Mouse (Mus musculus) lung, postnatal 36 days (tissue): ENCODE measurements around the gene Trp53rkb.

ENCODE experiments used
- DNase-seq: peaks from one replicate; pipeline ENCODE4 v3.0.0; 2022; ENCODE audit warnings: mixed read lengths

Trp53rkb gene

DNA sequence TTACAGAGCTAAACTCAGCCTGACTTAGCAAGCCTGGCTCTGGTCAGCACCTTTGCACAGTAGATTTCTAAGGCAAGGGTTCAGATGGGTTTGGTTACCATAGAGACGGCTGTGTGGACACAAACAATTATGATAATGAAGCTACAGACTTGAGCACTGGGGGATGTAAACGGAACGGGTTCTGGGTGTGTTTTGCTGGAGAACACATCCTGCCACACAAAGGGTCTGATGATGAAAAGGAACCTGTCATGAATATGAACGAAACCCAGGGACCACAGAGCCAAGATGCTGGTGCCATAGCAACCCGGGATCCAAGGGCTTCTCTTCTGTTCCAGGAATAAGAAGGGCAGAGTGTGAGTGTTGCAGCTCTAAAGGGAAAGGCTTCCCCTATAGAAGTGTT lies at the start of gene Trp53rkb:
Trp53rkb (plus strand) TSS at position 177 of the 400 bp plus-strand sequence.
- no peak for DNase-seq

DNA sequence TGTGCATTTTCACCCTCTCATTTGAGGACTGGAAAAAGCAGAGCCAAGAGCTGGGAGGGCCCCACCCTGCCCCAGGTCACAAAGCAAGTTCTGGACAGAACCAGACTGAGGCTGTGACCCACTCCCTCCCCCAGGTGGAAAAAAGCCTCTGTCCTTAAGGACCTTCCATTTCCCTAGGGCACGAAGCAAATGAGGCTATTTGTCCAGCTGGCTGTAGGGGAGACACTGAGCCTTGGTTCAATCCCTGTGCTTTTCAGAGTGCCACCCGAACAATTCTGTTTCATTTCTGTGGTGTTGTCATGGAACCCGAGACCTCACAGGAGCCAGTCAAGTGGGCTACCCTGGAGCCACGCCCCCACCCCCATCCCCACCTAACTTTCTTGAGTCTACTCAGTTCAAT lies 48.8 kb upstream of the Trp53rkb start:
- DNase-seq: no peak

DNA sequence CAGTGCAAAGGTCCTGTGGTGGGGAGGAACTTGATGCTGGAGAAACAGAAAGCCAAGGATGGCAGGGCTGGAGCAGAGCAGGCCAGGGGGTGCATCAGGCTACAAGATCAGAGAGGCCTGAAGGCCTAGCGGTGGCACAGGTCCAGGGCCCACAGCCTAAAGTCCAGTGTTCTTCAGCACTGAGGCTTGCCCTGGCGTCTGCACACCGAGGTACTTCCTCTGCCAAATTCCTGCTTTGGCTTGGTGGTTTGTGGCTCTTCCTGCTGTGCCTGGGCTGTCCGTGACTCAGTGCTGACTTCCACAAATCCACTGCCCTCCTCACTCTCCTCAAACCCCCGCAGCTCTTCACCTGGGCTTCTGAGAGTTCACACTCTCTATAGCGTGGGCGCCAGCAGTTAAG lies 47.9 kb upstream of the Trp53rkb start:
- DNase-seq: no peak

DNA sequence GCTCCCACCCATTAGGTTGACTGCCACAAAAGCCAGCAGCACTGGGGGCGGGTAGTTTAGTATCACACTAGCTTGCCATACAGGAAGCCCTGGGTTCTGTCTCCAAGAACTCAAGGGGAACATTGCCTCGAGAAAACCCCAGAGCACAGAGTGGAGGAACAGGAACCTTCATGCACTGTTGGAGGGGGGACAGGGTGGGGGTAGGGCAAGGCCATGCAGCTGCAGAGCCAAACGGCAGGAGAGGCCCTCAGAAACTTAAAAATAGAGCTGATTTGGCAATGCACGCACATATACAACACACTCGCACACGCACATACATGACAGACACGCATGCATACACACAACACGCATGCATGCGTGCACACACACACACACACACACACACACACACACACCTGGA lies 46.5 kb upstream of the Trp53rkb start:
- DNase-seq: peak; percentile 38

DNA sequence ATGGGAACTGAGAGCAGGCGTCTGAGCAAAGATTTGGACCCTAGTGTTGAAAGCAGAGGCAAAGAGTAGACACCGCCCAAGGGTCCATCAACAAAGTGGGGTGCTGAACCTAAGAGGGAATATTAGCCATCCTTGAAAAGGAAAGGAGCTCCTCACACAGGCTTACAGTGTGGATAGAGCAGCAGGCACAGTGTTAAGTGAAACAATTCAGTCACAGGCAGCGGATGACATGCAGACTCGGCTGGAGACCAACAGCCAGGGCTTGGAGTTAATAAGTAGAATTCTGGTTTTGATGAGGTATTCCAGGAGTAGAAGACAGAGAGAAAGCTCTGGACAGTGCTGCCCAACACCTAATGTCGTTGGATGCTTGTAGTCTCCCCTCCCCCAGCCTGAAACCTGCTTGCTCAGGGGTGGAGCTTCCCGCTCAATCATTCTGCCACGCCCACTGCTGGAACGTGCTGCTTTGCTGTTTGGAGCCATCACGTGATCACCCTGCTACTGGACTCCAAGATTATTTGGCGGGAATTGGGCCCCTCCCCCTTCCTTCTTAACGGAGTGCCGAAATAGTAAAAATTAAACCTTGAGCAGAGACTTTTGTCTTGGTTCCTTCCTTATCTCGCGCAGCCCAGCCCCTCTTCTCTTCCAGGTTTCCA lies 45.9 kb upstream of the Trp53rkb start:
- DNase-seq: peak; percentile 37

DNA sequence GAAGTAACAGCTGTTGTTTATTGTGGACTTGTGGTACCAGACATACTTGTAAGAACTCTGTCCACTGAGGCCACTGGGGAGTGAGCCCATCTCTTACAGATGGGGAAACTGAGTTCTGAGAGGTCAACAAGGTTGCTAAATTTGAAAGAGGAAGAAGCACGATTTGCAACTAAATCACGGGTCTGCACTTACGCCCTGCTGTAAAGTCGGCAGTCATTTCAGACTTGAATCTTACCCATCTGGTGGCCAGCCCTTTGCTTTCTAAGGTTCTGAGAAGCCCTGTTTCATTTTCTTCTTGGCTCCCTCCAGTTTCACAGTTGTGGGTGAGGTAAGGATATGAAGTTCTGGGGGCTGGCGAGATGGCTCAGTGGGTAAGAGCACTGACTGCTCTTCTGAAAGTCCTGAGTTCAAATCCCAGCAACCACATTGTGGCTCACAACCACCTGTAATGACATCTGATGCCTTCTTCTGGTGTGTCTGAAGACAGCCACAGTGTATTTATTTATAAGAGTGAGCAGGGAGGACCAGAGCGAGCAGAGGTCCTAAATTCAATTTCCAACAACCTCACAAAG lies 41.6 kb upstream of the Trp53rkb start:
- DNase-seq: no peak

DNA sequence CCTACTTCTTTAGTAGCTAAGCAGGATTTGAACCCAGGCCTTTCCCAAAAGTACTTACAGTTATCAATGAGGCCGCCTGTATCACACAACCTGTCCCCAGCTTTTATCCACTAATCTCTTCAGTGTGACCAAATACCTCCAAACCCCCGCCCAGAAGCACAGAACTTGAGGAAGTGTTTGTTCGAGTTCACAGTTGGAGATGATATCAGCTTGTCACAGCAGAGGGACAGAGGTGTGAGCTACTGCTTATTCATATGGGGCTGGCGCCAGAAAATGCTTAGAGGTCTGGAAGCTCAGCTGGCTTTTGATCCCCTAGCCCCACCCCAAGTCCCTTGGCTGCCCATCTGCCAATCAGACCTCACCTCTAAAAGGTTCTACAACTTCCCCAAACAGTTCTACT lies 38.1 kb upstream of the Trp53rkb start:
- DNase-seq: no peak

DNA sequence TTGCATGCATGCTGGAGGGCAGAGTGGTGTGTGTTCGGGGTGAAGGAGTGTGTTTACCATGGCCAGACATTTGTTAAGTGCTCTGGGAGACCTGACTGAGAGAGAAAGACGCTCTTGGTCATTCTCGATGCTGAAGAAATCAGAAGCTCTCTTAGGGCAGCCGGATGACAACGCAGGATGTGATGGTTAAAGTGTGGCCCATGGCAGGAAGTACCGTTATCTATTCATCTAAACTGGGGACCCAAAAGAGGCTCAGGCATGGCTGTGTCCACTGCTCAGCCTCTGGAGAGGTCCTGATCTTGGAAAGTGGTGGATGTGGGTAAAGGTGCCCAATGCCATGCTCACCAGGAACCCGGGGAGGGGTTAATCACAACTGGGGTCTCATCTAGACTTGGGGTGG lies 37.6 kb upstream of the Trp53rkb start:
- no peak for DNase-seq

DNA sequence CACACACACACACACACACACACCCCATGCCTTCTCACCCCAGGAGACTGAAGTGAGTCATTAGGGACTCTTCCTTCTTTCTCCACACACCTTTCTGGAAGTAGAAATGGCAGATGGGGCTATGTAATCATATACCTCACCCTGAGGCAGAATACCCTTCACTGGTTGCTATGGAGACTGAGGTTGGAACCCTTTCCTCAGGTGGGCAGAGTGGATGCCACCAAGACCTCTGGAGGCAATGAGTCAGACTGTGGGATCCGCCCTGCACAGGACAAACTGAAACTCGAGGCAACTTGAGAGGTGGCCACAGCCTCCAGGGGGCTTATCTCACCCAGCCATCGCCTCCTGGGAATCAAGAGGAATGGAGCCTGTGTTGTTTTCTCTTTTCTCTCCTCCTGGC lies 34.4 kb upstream of the Trp53rkb start:
- no peak for DNase-seq

DNA sequence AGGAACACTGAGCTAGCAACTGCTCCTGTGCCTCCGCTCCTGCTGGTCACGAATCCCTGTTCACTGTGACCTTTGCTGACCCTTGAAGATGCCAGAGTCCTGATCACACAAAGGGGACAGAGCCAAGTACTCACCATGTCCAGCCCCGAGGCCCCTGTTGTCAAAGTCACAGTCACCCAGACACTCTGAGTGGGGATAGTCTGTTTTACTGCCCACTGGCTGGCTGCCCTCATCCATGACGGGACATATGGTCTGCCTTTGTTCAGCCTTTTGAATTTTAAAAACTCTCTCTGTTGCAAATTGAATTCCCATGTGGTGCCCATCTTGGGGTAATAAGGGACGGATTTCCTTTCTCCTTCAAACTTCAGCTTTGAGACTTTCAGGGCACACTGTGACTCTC lies 28.3 kb upstream of the Trp53rkb start:
- DNase-seq: no peak

DNA sequence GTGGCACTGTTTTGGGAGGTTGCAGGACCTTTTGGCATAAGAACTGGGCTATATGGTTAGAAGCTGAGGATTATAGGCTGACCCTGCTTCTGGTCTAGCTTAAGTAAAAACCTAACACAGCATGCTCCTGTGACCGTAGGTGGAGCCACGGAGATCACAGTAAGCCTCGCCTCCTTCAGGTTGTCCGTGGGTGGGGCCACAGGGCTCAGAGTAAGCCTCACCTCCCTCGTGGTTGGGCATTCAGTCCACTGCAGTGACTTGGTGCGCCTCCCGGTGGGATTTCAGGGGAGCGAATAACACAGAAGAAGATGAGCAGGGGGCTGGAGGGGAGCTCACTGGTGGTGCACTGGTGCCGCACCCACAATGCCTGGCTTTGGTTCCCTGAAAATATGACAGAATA lies 24.7 kb upstream of the Trp53rkb start:
- DNase-seq: no peak

DNA sequence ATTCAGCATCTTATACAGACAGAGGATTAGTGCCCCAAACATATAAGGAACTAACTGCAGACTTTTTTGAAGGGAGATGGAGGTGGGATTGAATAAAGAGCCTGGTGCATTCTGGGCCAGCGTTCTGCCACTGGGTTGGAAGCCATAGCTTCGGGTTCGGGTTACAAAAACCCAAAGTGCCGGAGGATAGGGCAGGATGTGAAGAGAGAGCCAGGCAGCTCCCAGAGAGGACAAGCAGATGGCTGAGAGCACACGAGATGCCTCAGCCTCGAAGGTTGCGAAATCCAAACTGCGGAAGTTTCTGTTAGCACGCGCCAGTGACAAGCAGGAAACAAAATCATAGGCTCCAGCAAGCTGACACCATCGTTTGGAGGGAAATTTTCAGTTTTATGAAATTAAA lies 20.9 kb upstream of the Trp53rkb start:
- peak; percentile 75 for DNase-seq

DNA sequence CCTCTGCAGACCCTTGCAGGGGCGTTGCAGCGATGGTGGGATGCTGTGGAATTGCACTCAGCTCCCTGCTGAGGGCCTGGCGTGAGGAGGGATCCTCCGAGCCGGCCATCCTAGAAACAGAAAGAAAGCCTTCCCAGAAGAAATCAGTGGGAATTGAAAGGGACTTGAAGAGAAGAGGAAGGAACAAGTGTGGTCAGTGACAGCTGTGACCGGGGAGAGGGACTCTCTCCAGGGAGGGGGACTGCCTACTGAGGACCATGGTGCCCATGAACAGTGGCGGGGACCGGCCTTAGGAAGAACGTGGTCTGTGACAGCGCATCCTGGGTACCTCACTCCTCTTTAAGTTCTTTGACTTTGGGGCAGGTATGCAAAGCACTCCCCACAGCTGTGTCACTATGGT lies 18.7 kb upstream of the Trp53rkb start:
- DNase-seq: no peak

DNA sequence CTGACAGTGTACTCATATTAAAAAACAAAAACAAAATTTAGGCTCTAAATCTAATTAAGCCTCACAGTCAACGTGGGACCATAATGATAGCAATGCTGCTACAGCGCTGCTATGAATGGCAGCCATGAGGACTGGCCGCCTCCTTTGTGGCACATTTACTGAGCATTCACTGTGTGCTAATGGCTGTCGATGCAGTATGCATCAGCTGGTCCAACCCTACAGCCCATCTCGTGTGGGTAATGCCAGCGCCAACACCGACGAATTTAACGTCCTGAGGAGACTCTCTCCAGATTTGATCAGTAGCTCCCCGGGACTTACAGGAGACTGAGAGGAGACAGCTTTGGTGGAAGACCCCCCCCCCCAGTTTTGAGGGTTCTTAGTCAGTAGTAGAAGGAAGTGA lies 18.1 kb upstream of the Trp53rkb start:
- no peak for DNase-seq

DNA sequence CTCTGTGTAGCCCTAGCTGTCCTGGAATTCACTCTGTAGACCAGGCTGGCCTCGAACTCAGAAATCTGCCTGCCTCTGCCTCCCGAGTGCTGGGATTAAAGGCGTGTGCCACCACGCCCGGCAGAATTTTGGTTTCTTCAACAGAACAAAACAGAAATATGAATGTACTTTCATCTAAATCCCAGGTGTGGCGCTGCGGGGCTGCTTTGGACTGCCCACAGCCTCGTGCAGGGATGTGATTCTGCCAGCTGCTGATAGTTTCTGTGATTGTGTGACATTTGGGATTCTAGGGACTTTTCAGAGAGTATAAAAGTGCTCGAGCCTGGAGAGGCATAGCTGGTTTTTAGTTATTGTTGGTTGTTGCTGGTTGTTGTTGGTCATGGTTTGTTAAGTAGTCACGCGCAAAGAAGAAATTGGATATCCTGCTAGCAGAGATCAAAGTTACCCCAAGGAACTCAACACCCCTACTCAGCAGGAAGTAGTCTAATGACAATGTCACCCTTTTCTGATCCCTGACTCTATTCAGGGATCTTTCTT lies 16.9 kb upstream of the Trp53rkb start:
- DNase-seq: no peak

DNA sequence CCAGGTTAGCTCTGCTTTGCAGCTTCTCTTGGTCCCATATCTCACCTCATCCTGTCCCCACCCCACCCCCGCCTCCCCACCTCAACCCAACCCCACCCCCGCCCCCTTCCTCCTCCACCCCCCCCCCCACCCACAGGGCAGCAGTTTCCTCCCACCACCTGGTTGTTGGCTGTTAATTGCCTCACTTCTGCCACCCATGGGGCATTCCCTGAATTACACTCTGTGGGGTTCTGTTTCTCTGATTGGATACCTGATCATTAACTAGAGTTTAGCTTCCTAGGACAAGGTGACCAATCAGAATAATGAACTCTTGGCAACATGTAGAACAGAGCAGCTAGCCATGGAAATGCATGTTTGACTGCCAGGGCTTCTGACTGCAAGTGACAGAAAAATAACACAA lies 16.1 kb upstream of the Trp53rkb start:
- DNase-seq: peak; percentile 61

DNA sequence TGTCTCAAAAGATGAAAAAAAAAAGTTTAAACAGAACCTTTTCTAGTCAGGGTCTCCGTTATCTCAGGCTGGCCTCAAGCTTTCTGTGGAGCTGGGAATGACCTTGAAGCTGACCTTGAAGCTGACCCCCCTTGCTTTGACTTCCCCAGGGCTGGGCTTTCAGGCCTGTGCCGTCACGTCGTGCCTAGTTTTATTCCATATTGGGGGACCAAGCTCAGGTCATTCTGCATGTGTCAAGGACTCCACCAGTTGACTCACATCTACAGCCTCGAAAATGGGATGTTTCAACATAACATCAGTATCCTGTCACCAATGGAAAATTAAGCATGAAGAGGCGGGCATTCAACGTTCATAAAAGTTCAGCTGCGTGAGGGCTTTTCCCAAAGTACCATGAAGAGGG lies 12.4 kb upstream of the Trp53rkb start:
- no peak for DNase-seq

DNA sequence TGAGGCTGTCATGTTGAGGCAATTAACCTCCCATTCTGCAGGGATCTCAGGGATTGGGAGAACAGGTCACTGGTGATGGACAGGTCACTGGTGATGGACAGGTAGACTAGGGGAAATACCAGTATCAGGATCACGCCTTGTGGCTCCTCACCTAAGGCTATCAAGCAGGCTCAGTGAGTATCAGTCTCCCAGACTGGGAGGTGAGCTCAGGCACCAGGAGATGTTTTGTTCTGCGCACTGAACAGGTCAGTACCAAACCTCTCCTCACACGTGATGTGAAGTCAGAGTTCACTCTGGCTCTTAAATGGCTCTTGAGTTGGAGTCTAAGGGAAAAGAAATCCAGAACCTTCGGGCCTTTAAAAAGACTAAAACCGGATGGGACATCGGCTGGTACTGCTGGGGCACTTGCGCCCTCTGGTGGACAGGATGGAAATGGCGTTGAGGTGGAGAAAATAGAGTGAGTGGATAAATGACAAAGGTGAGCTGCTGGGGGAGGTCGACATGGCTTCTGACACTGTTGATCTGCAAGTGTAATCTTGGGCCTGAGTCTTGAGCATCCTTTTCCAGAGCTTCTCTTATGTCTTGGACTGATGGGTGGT lies 11.3 kb upstream of the Trp53rkb start:
- DNase-seq: peak; percentile 85

DNA sequence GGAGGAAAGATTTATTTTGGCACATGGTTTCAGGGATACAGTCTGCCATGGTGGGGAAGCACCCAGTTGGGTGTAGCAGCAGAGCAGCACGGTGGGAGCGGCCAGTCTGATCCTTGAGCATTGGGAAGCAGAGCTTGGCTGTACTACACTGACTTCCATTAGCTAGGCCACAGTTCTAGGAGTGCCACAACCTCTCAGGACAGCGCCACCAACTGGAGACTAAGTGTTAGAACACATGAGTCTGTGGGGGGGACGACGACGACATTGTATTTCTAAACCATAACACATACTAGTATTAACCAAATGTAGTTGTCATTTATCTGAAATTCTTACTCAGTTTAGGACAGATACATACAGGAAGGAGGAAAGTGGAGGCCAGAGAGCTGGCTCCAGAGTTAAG lies 8.0 kb upstream of the Trp53rkb start:
- no peak for DNase-seq

DNA sequence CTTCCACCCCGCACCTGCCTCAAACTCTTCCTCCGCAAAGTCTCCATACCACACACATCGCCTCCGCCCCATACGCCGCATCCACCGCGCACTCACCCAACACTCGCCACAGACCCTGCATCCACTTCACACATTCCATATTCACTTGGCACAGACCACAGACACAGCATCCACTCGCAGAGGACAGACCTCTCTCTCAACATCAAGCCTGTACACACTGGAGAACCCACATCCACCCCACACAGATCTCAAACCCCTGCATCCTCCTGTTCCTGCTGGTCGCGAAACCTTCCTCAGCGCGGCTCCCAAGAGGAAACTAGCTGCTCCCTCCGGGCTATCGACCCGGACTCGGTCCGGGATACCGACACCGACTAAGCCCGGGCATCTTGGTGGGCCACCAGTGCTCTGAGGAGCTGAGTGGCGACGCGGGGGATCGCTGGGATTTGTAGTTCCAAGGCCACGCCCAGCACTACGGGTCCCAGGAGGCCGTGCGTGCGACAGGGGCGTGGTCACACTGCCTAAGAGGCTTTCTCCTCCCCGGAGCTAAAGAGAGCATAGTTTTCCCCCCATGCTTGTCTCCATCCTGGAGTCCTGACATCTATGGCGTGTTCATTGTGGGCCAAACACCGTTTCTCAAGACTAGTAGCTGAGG lies 5.9 kb upstream of the Trp53rkb start:
- DNase-seq: peak; percentile 97

DNA sequence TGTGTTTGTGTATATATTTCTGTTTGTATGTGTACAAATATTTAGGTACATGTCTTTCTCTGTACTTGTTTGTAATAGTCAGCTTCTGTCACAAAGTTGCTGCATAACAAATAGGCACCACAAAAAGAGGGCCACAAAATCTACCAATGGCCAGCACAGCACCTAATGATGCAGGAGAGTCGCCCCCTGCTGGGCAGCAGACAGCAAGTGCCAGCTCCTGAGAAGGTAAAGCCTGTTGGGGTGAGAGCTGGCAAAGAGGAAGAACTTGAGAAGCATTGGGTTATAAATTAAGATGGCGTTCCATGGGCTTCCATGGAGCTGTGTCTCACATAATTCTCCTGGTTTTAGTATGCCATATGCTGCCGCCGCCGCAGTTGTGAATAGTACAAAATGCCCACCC lies 593 bp upstream of the Trp53rkb start:
- no peak for DNase-seq

DNA sequence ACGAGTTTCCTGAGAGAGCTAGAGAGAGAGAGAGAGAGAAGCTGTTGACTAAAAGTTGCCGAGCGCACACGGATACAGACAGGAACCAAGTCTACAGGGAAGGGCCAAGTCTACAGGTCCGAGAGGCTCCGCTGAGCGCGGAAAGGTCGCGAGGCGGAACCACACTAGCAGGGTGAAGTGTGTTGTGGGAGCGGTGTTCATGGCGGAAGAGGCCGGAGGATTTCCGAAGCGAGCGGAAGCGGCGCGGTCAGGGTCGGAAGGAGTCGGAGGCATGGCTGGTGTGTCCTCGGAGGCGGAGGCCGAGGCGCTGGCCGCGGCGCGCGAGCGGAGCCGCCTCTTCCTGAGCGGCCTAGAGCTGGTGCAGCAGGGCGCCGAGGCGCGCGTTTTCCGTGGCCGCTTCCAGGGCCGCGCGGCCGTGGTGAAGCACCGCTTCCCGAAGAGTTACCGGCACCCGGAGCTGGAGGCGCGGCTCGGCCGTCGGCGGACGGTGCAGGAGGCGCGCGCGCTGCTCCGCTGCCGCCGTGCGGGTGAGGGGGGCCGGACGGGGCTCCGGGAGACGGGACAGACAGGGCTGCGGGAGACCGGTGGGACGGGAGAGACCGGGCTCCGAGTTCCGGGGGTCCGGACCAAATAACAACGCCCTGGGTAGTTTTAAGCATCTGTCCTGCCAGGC lies 1.3 kb downstream of the Trp53rkb start:
- DNase-seq: peak; percentile 91
